Mouse (Mus musculus) MEL (cell line): ENCODE data around the gene Clmp.
"Not testable (repeated sequence)": the region's sequence is repeated elsewhere in the genome, so short reads cannot be mapped to it uniquely, and the experiment has no call there.

ENCODE experiments used
- CTCF ChIP-seq, 3 experiments: IDR thresholded peaks in 2 of 3; conservative IDR thresholded peaks in 1 of 3; 2 replicates each; pipeline ENCODE4 v1.5.1; 2011 to 2012; ENCODE audit warnings: low read length in 3 of 3, low read depth in 2 of 3, mild to moderate bottlenecking in 2 of 3, improper control_type of control experiment in 1 of 3, inconsistent platforms in 1 of 3, mixed read lengths in 1 of 3, moderate library complexity in 1 of 3; ENCODE audit not compliant: control insufficient read depth in 1 of 3, insufficient read depth in 1 of 3, poor library complexity in 1 of 3, severe bottlenecking in 1 of 3
- GATA1 ChIP-seq: IDR thresholded peaks from 2 replicates; pipeline ENCODE4 v1.6.1; 2011; ENCODE audit warnings: low read depth, low read length, improper control_type of control experiment
- MAZ ChIP-seq: IDR thresholded peaks from 2 replicates; pipeline ENCODE4 v1.6.1; 2012; ENCODE audit warnings: low read depth, mild to moderate bottlenecking, inconsistent platforms, low read length, improper control_type of control experiment
- POLR2A ChIP-seq, 2 experiments: IDR thresholded peaks; 2 replicates each; pipeline ENCODE4 v1.6.1; 2011 to 2012; ENCODE audit warnings: low read length in 2 of 2, mild to moderate bottlenecking in 2 of 2, control low read depth in 1 of 2, improper control_type of control experiment in 1 of 2, low read depth in 1 of 2, moderate library complexity in 1 of 2; ENCODE audit not compliant: control insufficient read depth in 1 of 2, insufficient read depth in 1 of 2, poor library complexity in 1 of 2
- ZMIZ1 ChIP-seq: IDR thresholded peaks from 2 replicates; pipeline ENCODE4 v1.6.1; 2012; ENCODE audit warnings: low read depth, mild to moderate bottlenecking, inconsistent platforms, low read length, improper control_type of control experiment, moderate library complexity

GRCm38 (mm10) chr9:40786820-40787219 is 101.1 kb downstream of the Clmp start:
- not testable (repeated sequence) for TF ChIP-seq CTCF (IDR thresholded peaks at IDR 0.05 in 2 of 3, conservative IDR thresholded peaks at IDR 0.05 in 1 of 3; ENCODE audit: control insufficient read depth in 1 of 3, insufficient read depth in 1 of 3, low read depth in 2 of 3, low read length in 3 of 3, poor library complexity in 1 of 3, severe bottlenecking in 1 of 3); POLR2A (IDR thresholded peaks at IDR 0.05; ENCODE audit: control insufficient read depth in 1 of 2, insufficient read depth in 1 of 2, low read depth in 1 of 2, low read length in 2 of 2, poor library complexity in 1 of 2); MAZ; ZMIZ1; GATA1
